Mouse (Mus musculus) ovary, adult 2 months (tissue): ENCODE data around the gene Gstm1. TPM values are rescaled to one million over a fixed set of nuclear protein-coding genes. Genes with fewer than 3 reads are reported as not detected.

ENCODE experiments used
- polyA plus RNA-seq: library from polyadenylated mRNA; depleted of rRNA; stranded (reverse); fragments of >200 nt; gene quantifications from 2 replicates; pipeline ENCODE4 v1.2.3, GENCODE M21; 2012; rRNA removed

Gene Gstm1
- 1,875 and 2,662 TPM in 2 replicates for polyA plus RNA-seq

DNA sequence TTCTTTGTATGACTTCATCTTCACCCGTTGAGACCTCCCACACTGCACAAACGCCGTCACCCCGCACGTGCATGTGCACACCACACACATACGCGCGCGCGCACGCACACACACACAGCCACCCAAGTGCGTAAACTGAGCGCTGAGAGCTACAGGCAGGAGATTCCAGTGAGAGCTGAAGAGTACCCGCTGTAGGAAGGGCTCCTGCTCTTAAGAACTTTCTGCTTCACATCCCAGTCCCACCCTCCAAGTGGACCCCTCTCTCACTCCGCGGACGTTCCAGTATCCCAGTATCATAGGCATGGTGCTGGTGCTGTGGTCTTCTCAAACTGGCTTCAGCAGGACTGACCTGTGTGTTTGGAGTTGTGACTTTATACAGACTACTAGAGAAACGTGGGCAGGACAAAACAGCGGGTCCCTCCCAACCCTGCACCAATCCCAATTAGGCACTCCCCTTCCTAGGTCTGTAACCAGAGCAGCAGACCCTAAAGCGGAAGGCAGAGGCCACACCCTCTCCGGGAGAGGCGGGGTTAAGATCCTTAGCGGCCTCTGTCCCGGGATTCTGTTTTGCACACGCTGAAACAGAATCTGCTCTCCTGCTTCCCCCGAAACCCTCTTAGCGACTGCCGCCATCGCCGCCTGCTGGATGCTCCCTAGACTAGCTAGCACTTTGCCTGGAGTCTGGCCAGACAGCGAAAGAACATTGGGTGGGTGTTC is at the start of gene Gstm1:
Gstm1 (minus strand) TSS at position 501 of the 717 bp plus-strand sequence.

DNA sequence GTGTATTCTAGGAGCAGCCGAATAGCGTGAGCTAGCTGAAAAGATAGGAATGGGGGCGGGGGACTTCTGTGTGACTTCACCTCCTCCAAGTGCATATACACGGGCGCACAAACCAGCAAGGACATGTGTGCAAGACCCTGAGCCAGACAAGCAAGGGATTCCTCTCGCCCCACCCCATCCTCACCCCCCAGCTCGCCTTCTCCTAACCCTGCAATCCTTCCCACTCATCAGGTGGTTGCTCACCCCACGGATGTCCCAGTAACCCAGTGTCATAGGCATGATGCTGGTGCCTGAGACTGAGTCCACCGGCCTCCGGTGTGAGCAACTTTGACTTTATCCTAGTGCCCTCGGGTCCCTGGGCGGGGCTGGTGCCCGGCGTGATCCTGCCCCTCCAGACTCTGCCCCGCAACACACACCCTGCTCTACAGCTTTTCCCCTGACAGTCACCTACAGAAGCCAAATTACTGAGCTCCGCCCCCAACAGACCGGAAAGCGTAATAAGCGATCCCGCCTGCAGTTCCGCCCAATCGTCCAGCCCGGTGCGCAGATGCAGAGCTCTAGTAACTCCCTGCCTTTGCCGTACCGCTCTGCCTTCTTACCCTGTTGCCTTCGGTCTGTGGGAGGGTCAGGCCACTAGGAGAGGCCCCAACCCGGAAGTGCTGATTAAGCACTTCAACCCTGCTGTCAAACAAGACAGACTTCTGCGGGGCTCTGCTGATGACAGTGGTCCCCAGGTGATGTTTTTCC is 26.8 kb upstream of the Gstm1 start, which contains the start of gene Gstm4:
Gstm4 (minus strand) TSS at position 501 of the 747 bp plus-strand sequence.

DNA sequence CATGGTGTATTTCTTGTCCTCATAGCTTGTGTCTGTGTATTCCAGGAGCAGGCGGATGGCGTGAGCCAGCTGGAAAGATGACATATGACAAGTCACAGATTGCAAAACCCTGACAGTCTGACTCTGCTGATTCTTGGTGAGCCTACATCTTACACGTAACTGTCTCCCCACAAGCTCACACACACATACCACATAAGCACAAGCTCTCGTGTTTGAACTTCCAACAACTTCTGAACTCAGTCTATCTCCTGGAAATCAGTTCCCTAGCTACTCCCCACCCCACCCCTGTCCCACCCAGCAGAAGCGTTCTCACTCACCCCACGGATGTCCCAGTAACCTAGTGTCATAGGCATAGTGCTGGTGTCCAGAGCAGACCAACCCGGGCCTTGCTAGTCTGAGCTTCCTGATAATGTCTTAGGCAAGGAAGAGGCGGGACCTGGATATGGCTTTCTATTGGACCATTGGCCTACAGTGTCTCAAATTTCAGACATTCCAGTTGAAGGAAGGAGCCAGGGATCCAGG is 31.7 kb downstream of the Gstm1 start, which contains the start of gene Gstm2:
Gstm2 (minus strand) TSS at position 413 of the 522 bp plus-strand sequence.

DNA sequence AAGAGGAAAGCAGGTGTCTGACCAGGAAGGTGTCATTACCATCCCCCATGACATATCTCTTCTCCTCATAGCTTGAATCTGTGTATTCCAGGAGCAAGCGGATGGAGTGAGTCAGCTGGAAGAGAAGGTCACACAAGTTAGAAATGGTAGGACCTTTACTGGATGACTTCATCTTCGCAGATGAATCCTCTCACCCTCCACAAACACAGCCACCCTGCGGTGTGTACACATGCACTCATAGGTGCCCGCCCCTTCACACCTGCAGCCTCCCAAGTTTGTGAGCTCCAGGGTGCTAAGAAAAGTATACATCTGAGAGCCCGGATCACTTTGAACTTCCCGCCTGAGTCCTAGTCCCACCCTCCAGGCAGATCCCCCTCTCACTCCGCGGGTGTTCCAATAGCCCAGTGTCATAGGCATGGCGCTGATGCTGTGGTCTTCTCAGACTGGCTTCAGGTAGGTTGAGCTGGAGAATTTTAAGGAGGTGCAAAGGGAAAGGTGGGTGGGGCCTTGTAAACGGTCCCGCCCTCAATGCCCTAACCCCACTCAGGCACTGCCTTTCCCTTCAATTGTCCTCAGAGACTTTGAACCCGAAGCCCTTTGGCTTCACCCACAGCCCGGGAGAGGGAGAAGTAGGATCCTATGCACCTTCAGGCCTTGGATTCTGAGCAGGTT is 48.9 kb downstream of the Gstm1 start, which contains the start of gene Gstm3:
Gstm3 (minus strand) TSS at position 560 of the 672 bp plus-strand sequence.

Other genes with a start within 250 kb of the Gstm1 start
- gene Eps8l3, start 140.7 kb downstream of the Gstm1 start, polyA plus RNA-seq = 0.50 and 0.61 TPM in 2 replicates
- gene Gstm5, start 122.2 kb downstream of the Gstm1 start, polyA plus RNA-seq = 30.9 and 37.0 TPM in 2 replicates
- 38.2 and 70.6 TPM in 2 replicates for gene Gstm7, start 86.2 kb downstream of the Gstm1 start, polyA plus RNA-seq
- gene Gstm6, start 74.2 kb downstream of the Gstm1 start, polyA plus RNA-seq = 7.2 and 8.0 TPM in 2 replicates
- gene Gstm3, start 48.7 kb downstream of the Gstm1 start, polyA plus RNA-seq = 0.29 and 0.37 TPM in 2 replicates
- gene Gstm2, start 31.5 kb downstream of the Gstm1 start, polyA plus RNA-seq = 769 and 813 TPM in 2 replicates
- 10.8 and 14.4 TPM in 2 replicates for gene Gstm4, start 26.9 kb upstream of the Gstm1 start, polyA plus RNA-seq
- gene Ampd2, start 68.7 kb upstream of the Gstm1 start, polyA plus RNA-seq = 259 and 297 TPM in 2 replicates
- 1.8 and 2.3 TPM in 2 replicates for gene Gnat2, start 74.8 kb upstream of the Gstm1 start, polyA plus RNA-seq
- gene Gnai3, start 128.2 kb upstream of the Gstm1 start, polyA plus RNA-seq = 15.1 and 16.2 TPM in 2 replicates
- not detected in 2 replicates for gene Gpr61, start 136.9 kb upstream of the Gstm1 start, polyA plus RNA-seq
- 42.4 and 42.5 TPM in 2 replicates for gene Amigo1, start 168.4 kb upstream of the Gstm1 start, polyA plus RNA-seq
- 8.7 and 9.5 TPM in 2 replicates for gene Cyb561d1, start 183.2 kb upstream of the Gstm1 start, polyA plus RNA-seq
- 16.2 and 17.9 TPM in 2 replicates for gene Atxn7l2, start 193.0 kb upstream of the Gstm1 start, polyA plus RNA-seq
- gene Sypl2, start 208.7 kb upstream of the Gstm1 start, polyA plus RNA-seq = 0.16 and 0.17 TPM in 2 replicates
- 40.5 and 50.5 TPM in 2 replicates for gene Psma5, start 239.0 kb upstream of the Gstm1 start, polyA plus RNA-seq